Mouse (Mus musculus) liver, postnatal 0 days (tissue): ENCODE measurements at regions not wholly inside any gene's neighbourhood (a gene's known extent, or its start where the extent isn't known, plus 50 kb on each side); places are given as distances from the start of the nearest gene placed in this dataset.
"Not testable (repeated sequence)": the region's sequence is repeated elsewhere in the genome, so short reads cannot be mapped to it uniquely, and the experiment has no call there.

Experiments used
- ATAC-seq: fragments of 200-750 bp; cut with Nextera tagmentation; 2 replicates; pipeline ENCODE4 v1.8.0; 2017; ENCODE audit warnings: mild to moderate bottlenecking, moderate library complexity
- DNase-seq: peaks from one replicate; pipeline ENCODE4 v3.0.0-alpha.2; 2016
- H3K27ac ChIP-seq: fragments of 300-500 bp; sonication (generic); 2 replicates; pipeline ENCODE4 v1.5.1; 2014; ENCODE audit warnings: antibody characterized with exemption, moderate library complexity, mild to moderate bottlenecking, low read depth
- H3K27me3 ChIP-seq: fragments of 300-500 bp; sonication (generic); 2 replicates; pipeline ENCODE4 v1.6.1; 2014; ENCODE audit warnings: low read length, control low read depth, mixed read lengths; ENCODE audit not compliant: insufficient read depth
- H3K36me3 ChIP-seq: fragments of 300-500 bp; sonication (generic); replicated peaks from 2 replicates; pipeline ENCODE4 v1.6.1; 2014; ENCODE audit warnings: mild to moderate bottlenecking, control low read depth, low read length, moderate library complexity, mixed read lengths; ENCODE audit not compliant: insufficient read depth
- H3K4me1 ChIP-seq: fragments of 300-500 bp; sonication (generic); 2 replicates; pipeline ENCODE4 v1.6.1; 2014; ENCODE audit warnings: antibody characterized with exemption, mild to moderate bottlenecking, control low read depth; ENCODE audit not compliant: insufficient read depth
- H3K4me2 ChIP-seq: fragments of 300-500 bp; sonication (generic); 2 replicates; pipeline ENCODE4 v1.6.1; 2014; ENCODE audit warnings: low read depth, mild to moderate bottlenecking, low read length, moderate library complexity, mixed read lengths
- H3K4me3 ChIP-seq: fragments of 300-500 bp; sonication (generic); 2 replicates; pipeline ENCODE4 v1.5.1; 2014; ENCODE audit warnings: low read depth, low read length
- H3K9ac ChIP-seq: fragments of 300-500 bp; sonication (generic); replicated peaks from 2 replicates; pipeline ENCODE4 v1.6.1; 2014; ENCODE audit warnings: mild to moderate bottlenecking, moderate library complexity
- H3K9me3 ChIP-seq: fragments of 300-500 bp; sonication (generic); 2 replicates; pipeline ENCODE4 v1.6.1; 2016; ENCODE audit warnings: mild to moderate bottlenecking, control low read depth, low read length, mixed read lengths
- CTCF ChIP-seq: sonication (generic); IDR thresholded peaks from 2 replicates; pipeline ENCODE4 v1.5.1; 2016; ENCODE audit warnings: antibody characterized with exemption, low read depth
- EP300 ChIP-seq: IDR thresholded peaks from 2 replicates; pipeline ENCODE4 v1.6.1; 2016; ENCODE audit warnings: antibody characterized with exemption, low read depth, mild to moderate bottlenecking
- WGBS: fragments of 180-500 bp; shearing (Covaris S2); extraction: QIAGEN DNeasy Blood & Tissue Kit; methylation state at CpG from one replicate; pipeline ENCODE4 v1.1.7; 2014; ENCODE audit not compliant: insufficient replicate concordance; 5-methylcytosine and 5-hydroxymethylcytosine counted together

DNA sequence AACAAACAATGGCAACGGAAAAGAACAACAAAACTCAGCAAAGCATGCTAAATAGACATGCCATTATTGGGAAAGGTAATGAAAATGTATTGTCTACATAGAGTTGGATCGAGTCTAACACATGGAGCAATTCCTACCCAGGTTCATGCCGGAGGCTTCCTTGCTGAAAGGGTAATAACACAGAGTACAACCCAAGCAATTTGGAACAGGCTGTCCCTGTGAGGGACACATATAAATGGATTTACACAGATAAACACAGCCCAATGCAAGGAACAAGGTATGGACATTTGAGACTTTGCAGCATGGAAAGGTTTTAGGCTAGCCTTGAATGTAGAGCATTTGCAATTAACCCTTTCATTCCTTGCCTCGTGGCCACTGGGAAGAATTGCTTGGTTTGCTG lies 158.6 kb upstream of the Gm11146 start:
- no peak overlapping the region for H3K4me2 ChIP-seq
- no peaks in the 10 kb centered on the region for H3K27me3 ChIP-seq
- no peaks in the 10 kb centered on the region for H3K4me1 ChIP-seq
- WGBS, result 75% methylated on average over 4 of the region's 4 CpGs
- no peaks in the 10 kb centered on the region for H3K9me3 ChIP-seq
- no peak overlapping the region for H3K9ac ChIP-seq
- ATAC-seq, result no peak
- H3K27ac ChIP-seq, result no peak overlapping the region
- H3K4me3 ChIP-seq, result no peak overlapping the region
- no peak for DNase-seq
- no peaks in the 10 kb centered on the region for H3K36me3 ChIP-seq
- no peak for TF ChIP-seq CTCF
- TF ChIP-seq EP300, result no peak

DNA sequence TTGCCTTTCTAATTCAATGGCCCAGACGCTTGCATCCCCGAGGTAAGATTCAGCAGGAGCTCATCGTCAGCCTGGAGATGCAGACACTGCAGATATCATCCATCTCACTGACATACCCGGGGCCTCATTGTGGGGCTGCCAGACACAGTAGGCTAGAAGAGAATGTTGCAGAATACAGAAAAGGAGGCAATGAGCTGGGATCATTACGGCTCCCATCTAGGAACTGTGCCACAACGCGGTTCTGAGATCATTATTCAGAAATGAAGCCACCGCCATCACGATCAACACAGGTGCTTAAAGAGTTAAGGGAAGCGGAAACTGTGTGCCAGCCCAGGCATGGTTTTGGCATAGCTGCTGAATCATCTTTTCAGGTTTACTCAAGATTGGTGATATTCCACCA lies 158.1 kb upstream of the Gm11146 start:
- no peak for ATAC-seq
- 84% methylated on average over 10 of the region's 10 CpGs for WGBS

DNA sequence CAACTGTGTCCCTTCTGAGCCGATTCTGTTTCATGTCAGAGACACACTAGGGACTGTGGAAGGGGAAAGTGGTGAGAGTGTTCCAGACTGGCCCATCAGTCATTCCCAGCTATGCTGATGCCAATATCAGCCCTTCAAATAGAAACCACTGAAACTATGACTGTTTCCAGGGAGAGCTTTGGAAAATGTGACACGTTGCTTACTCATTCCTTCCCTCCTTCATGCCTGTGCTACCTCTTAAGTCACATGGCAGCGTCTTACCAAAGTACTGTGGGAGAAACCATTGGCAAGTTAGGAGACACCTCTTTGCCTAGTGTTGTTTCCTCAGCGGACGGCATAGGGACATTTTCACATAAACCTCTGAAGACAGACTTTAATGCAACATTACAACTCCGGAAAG lies 153.0 kb upstream of the Gm11146 start:
- DNase-seq (no peak), ATAC-seq (no peak)
- Histone ChIP-seq H3K27ac (no peak overlapping the region), H3K4me3 (no peak overlapping the region), H3K9ac (no peak overlapping the region), H3K27me3 (no peaks in the 10 kb centered on the region), H3K4me2 (no peak overlapping the region), H3K36me3 (no peaks in the 10 kb centered on the region), H3K9me3 (no peaks in the 10 kb centered on the region), H3K4me1 (no peaks in the 10 kb centered on the region)
- TF ChIP-seq EP300, result no peak
- TF ChIP-seq CTCF, result no peak
- WGBS, result 72% methylated on average over 6 of the region's 6 CpGs

More for the DNA sequence above, 158.1 kb upstream of the Gm11146 start:
- no peak for DNase-seq
- Histone ChIP-seq H3K9ac (no peak overlapping the region), H3K36me3 (no peaks in the 10 kb centered on the region), H3K4me1 (no peaks in the 10 kb centered on the region), H3K27me3 (no peaks in the 10 kb centered on the region), H3K9me3 (no peaks in the 10 kb centered on the region), H3K27ac (no peak overlapping the region), H3K4me2 (no peak overlapping the region), H3K4me3 (no peak overlapping the region)
- TF ChIP-seq CTCF, result no peak
- TF ChIP-seq EP300, result no peak

DNA sequence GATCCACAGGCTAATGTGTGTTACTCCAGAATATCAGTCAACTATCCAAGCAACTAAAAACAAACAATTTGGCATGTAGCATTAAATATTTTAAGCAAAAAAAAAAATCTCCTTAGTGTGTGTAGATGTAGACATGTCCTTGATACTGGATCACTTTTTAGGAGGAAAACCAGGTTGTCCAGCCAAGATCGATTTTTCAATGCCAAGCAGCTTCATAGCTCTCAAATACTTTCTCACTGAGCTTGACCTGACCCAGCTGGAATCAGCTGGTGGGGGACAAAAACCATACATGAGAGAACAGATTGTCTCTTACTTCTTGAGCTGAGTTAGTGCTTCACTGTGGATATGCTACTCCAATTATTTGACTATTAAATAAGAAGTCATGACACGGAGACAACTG lies 147.6 kb upstream of the Gm11146 start:
- DNase-seq (no peak), ATAC-seq (no peak)
- Histone ChIP-seq H3K4me1 (no peaks in the 10 kb centered on the region), H3K9me3 (no peaks in the 10 kb centered on the region), H3K36me3 (no peaks in the 10 kb centered on the region), H3K27me3 (no peaks in the 10 kb centered on the region), H3K27ac (no peak overlapping the region), H3K4me2 (no peak overlapping the region), H3K4me3 (no peak overlapping the region), H3K9ac (no peak overlapping the region)
- WGBS, result 75% methylated on average over 2 of the region's 2 CpGs
- TF ChIP-seq EP300 (no peak), CTCF (no peak)

DNA sequence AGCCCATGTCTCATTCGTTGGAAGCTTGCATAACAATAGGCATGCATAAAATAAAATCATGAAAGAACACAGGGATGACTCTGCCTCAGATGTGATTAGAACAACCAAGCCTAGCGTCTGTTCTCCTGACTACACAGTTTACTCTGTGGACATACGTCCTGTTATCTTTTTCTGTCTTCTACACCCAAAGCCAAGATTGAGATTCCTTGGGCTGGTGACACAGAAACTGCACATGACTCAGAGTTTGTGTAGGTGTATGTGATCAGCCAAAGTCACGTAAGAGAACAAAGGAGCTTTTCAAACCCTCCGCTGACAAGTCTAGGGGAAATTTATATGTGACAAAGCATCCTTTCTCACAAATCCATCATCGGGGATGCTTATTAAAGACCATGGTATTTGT lies 141.9 kb upstream of the Gm11146 start:
- Histone ChIP-seq H3K27me3 (no peaks in the 10 kb centered on the region), H3K9me3 (no peaks in the 10 kb centered on the region), H3K4me3 (no peak overlapping the region), H3K36me3 (no peaks in the 10 kb centered on the region), H3K9ac (no peak overlapping the region), H3K4me2 (no peak overlapping the region), H3K27ac (no peak overlapping the region), H3K4me1 (no peaks in the 10 kb centered on the region)
- ATAC-seq, result no peak
- TF ChIP-seq EP300, result no peak
- no peak for TF ChIP-seq CTCF
- 78% methylated on average over 6 of the region's 6 CpGs for WGBS
- DNase-seq, result no peak

DNA sequence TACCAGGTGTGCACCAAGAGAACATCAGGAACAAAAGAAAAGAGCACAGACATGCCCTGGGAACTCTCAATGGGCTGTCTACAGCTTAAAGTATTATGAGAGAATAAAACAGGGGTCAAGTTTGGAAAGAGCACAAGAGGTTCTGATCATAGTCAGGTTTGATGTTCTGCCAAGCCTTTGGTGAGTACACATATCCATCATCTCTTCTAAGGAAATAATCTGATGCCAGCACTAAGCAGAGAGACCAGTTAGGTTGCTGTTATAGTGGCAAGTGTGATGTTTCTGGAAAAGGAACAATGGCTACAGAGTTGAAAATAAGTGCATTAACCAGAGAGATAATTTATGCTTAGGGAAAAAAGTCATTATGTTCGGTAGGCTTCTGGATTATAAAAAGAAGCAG lies 136.9 kb upstream of the Gm11146 start:
- Histone ChIP-seq H3K9ac (no peak overlapping the region), H3K27ac (no peak overlapping the region), H3K4me3 (no peak overlapping the region), H3K4me2 (no peak overlapping the region), H3K4me1 (no peaks in the 10 kb centered on the region), H3K36me3 (no peaks in the 10 kb centered on the region), H3K27me3 (no peaks in the 10 kb centered on the region), H3K9me3 (no peaks in the 10 kb centered on the region)
- WGBS, result 76% methylated on average over 1 of the region's 1 CpGs
- DNase-seq (no peak), ATAC-seq (no peak)
- no peak for TF ChIP-seq EP300
- no peak for TF ChIP-seq CTCF

DNA sequence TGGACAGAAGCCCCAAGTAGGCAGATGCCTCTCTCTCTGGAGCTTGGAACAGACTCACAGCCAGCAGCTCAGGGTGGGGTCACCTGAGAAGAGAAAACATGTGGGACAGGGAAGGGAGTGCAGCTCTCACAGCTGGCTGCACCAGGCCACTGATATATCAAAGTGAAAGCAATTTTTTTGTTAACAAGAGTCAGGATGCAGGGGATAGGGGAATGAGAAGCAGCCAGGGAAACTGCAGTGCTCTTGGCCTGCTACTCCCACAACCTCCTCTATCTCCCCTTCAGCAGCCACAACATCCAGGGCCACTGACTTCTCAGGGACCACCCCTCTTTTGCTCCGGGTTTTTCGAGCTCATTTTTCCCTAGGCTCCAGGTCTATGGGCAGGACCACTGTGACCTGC lies 117.5 kb upstream of the Gm11146 start:
- no peak for ATAC-seq
- no peak for DNase-seq
- H3K36me3 ChIP-seq, result no peaks in the 10 kb centered on the region
- TF ChIP-seq CTCF (no peak), EP300 (no peak)
- H3K9me3 ChIP-seq, result 0 out of 2 replicates have a peak, but pooled peaks cover 3% of the 10 kb centered on the region
- 76% methylated on average over 2 of the region's 2 CpGs for WGBS
- H3K4me1 ChIP-seq, result no peaks in the 10 kb centered on the region
- no peak overlapping the region for H3K9ac ChIP-seq
- no peak overlapping the region for H3K4me2 ChIP-seq
- H3K4me3 ChIP-seq, result no peak overlapping the region
- no peaks in the 10 kb centered on the region for H3K27me3 ChIP-seq
- H3K27ac ChIP-seq, result no peak overlapping the region

DNA sequence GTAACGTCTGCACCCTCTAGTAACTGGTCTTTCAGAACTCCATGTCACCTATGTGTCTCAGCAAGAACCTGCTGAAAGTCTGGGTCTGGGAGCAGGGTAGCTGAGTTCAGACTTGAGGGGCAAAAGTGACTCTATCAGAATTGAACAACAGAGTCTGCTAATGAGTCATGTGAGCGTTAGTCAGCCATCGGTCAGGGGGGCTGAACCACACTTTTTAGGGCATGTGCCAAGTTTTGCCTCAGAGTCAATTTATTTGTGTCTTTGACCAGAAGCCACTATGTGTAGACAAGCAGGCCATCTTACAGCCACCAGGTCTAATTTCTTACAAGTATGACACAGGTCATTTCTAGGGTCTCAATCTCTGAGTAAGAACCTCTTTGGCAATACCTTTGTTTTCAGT lies 115.9 kb upstream of the Gm11146 start:
- WGBS, result 82% methylated on average over 3 of the region's 3 CpGs

More for the DNA sequence above, 115.9 kb upstream of the Gm11146 start:
- not testable (repeated sequence) for DNase-seq, H3K36me3 ChIP-seq, H3K4me1 ChIP-seq, H3K4me3 ChIP-seq, H3K27me3 ChIP-seq, H3K27ac ChIP-seq, H3K9ac ChIP-seq, ATAC-seq, H3K9me3 ChIP-seq, H3K4me2 ChIP-seq
